Mouse (Mus musculus): ENCODE measurements around the gene Dcaf15. TPM values are rescaled to one million over a fixed set of nuclear protein-coding genes. Genes with fewer than 3 reads are reported as not detected.
A peak's percentile ranks its signal among the peaks of the same experiment; 100 is the strongest.

The Dcaf15 gene
- total RNA-seq (2021) = 1 to 10 TPM; 4.8 to 4.9 TPM
- long read RNA-seq, experiment 1, partial matches to known transcripts = 1 of 4 reads
- long read RNA-seq, experiment 1, other reads (novel, unspliced or antisense) = 1 of 4 reads
- long read RNA-seq, experiment 2, partial matches to known transcripts = 1 of 6 reads
- long read RNA-seq, experiment 2, other reads (novel, unspliced or antisense) = 2 of 6 reads

DNA sequence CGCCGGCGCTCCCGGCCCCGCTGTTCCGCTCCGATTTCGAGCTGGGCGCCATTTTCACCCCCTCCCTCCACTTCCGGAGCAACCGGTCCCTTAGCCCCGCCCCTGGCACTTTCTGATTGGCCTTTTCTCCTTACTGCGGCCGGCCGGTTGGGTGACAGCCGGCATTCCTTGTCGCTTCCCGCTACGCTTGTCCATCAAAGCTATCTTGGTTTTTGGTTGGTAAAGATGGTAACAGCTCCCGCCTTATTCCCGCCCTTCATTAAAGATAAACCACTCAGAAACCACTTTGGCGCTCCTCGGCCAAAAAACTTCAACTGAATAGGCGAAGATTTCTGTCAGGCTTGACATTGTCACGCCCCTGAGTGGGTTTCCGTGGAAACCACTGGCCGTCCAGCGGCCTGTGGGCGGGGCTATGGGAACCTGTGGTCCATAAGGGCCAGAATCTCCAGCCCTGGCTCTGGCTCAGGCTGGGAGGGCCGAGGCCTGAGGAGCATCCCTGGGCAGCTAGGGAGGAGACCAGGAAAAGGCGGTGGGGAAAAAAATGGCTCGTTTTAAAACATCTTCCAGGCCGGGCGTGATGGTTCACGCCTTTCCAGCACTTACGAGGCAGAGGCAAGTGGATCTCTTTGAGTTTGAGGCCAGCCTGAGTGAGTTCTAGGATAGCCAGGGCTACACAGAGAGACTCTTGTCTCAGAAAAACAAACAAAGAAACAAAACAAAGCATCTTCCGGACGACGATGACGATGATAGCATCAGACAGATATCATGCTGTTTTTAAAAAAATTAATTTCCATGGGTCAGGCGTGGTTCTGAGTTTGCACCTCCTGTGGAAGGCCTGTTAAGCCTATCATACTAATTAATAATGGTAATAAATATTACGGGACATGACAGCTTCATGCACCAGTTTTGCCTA lies at the start of gene Dcaf15:
TSS of gene Dcaf15 (minus strand) at position 72 of the 913 bp plus-strand sequence.
- peak; percentile 99 for DNase-seq (ENCODE audit: low spot score)

DNA sequence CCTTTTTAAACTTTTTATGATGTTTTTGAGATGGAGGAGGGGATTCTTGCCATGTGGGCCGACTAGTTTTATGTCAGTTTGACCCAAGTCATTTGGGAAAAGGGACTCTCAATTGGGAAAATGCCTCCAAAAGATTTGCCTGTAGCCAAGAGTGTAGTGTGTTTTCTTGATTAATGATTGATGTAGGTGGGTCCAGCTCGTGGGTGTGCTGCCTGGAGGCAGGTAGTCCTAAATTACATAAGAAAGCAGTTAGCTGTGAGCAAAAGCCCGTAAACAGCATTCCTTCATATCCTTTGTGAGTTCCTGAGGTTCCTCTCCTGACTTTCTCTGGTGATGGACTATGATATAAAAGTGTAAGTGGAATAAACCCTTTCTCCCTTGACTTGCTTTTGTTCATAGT lies 44.6 kb upstream of the Dcaf15 start:
- DNase-seq (ENCODE audit: low spot score) = no peak

DNA sequence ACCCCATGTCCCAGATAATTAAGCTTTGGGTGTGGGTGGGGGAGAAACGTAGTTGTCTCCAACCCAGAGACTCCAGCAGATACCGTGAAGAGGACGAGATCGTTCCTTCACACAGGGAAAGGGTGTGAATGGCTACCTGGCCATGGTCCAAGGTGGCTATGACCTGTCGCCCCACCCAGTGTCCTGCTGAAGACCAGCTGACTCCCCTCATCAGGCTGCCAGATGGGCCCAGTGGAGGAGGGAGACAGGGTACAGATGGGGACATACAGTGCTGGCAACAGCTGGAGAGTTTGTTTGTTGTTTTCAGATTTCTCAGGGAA lies 43.9 kb upstream of the Dcaf15 start:
- DNase-seq (ENCODE audit: low spot score) = no peak

DNA sequence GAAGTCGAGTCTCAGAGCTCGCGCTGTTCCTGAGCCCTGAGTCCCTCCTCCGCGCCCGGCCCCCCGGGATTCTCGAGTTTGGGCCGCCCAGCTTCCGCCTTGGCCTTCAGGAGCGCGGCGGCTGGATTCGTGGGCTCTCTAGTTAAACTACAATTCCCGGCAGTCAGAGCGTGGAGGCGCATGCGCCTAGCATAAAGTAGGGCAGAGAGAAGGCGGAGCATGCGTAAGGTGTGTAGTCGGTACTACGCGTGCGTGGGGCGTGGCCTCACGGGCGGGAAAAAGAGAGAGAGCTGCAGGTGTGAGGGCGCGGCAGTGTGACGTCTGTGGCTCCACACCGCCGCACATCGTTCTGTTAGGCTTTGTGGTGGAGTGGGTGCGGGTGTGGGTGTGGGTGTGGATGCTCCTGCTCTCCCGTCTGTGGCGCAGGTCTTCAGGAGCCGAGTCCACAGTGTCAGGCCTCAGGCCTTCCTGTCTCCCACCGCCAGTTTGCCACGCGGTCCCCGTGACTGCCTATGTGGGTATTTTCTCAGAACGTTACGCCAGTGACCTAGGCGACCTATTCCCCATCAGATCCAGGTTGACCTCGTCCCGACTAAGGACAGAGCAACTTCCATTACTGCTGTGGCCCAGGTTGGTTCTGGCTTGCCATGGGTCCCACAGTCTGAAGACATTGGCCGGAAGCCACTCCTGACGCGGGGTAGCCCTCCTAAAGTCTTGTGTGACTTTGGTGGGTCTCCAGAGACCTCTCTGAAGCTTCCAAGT lies 43.4 kb upstream of the Dcaf15 start, which contains the start of the genes Cc2d1a and 4930432K21Rik:
TSS of gene Cc2d1a (minus strand) at position 168 of the 762 bp plus-strand sequence.
TSS of gene 4930432K21Rik (plus strand) at position 257 of the 762 bp plus-strand sequence.
- peak; percentile 95 for DNase-seq (ENCODE audit: low spot score)

DNA sequence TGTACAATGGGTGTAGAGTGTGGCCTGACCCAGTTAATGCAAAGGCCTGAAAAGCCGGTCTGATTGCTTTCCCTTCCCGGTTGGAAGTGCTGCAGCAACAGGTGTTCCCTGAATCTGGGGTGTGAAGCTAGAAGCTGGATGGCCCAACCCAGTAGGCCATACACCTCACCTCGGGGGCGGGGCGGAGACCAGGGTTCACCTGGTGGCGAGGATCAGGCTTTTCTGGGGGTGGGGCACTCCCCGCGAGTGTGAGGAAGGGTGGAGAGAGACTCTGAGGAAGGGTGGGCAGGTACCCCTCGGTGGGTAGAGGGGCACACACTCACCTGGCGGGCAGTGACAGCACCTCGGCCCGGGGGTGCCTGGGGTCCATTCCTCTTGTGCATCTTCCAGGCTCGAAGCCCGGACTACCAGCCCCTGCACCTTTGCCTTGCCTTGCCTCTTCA lies 42.8 kb upstream of the Dcaf15 start:
- peak; percentile 6 for DNase-seq (ENCODE audit: low spot score)

DNA sequence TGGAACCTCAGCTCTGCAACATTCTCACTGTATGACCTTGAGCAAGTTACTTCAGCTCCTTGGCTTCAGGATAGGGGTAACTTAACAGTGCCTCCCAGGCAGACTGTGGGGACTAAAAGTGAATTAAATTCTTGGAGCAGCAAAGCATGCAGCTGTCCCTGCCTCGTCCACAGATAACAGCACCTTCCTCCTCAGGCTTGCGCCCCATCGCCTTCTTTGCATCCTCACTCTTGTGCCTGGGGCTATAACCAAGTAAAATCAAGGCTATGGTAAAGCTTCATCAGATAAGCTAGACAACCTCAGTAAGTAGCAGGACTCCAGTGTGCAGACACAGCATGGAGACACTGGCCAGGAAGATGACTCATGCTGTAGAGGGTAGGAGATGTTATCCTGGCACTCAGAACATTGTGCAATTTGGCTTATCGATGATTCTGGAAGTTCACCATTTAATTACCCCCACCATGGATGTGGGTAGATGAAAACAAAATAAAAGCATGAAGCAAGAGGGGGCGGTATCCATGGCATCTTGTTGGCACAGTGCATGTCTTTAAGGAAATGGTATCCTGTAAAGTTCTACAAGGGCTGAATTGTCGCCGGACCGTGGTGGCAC lies 40.2 kb upstream of the Dcaf15 start:
- DNase-seq (ENCODE audit: low spot score) = no peak

DNA sequence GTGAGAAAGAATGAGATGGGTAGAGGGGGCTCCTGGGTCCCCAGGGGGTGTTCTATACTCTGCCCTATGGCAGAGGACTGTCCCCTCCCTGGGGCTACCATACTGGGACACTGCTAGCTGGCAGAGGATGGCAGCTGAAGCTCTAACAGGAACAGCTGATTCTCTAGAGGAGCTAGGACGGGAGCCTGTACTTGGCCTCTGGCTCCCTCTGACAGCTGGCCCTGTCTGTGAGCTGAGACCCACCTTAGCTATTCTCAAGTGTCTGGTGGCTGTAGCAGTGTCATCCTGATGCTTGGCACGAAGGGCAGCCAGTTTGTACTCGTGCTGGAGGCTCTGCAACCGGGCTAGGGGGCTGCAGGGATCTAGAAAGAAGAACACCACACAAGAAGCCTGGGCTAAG lies 36.3 kb upstream of the Dcaf15 start:
- no peak for DNase-seq (ENCODE audit: low spot score)

DNA sequence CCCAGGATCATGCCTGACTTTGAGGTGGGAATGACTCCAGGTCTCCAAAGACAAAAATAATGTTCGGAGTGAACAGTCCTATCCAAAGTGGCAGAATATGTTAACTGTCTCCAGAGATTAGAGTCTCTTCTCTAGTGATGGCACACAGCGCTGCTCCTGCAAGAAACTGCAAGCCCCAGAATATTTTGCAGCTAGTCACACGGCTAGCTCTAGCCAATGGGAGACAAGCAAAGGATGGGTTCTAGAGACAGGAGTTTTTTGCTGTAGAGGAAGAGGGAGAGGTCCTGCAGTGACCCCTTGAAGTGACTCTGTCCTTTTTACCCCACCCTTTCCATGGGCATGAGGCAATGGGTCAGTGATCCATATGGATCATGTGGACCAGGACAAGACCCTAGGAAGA lies 33.3 kb upstream of the Dcaf15 start:
- DNase-seq (ENCODE audit: low spot score) = no peak

DNA sequence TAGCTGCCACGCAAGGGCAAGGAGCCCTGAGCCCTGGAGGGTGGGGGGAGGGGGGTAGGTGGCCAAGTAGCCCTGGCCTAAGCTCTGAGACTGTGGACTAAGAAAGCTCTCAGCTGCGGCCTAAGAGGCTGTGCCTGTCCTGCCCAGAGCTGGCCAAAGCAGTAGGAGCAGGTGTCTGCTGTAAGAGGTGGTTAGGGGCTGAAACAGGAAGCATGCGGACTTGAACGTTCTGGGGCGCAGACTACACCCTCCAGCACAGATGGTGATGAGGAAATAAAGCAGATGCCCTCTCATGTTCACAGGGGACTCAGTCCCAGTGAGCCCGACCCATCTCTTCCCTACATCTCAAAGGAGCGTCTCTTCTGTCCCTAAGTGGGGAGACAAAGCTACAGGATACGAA lies 27.7 kb upstream of the Dcaf15 start:
- no peak for DNase-seq (ENCODE audit: low spot score)

DNA sequence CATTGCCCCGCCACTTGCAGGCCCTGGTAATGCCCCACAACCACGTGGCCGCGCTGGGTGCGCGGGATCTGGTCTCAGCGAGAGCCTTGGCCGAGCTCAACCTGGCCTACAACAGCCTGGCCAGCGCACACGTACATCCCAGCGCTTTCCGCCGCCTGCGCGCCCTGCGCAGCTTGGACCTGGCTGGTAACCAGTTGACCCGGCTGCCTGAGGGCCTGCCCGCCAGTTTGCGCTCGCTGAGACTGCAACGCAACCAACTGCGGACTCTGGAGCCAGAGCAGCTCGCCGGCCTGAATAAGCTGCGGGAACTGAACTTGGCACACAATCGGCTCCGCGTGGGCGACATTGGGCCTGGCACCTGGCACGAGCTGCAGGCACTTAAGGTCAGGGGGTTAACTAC lies 26.2 kb upstream of the Dcaf15 start:
- peak; percentile 10 for DNase-seq (ENCODE audit: low spot score)

DNA sequence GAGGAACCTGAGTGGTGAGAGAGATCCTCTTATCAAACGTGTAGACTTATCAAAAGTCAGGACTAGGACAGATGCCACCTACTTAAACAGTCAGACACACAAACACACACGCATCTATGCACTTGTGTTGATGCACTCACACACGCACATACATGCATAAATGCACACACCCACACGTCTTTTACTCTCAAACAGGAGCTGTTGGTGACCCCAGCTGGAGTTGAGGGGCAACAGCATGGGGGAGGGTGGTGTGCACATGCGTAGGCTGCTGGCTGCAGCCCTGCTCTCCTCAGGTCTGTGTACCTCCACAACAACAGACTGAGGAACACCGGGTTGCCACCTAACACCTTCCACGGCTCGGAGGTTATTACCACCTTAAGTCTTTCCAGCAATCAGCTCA lies 23.7 kb upstream of the Dcaf15 start:
- DNase-seq (ENCODE audit: low spot score) = no peak

DNA sequence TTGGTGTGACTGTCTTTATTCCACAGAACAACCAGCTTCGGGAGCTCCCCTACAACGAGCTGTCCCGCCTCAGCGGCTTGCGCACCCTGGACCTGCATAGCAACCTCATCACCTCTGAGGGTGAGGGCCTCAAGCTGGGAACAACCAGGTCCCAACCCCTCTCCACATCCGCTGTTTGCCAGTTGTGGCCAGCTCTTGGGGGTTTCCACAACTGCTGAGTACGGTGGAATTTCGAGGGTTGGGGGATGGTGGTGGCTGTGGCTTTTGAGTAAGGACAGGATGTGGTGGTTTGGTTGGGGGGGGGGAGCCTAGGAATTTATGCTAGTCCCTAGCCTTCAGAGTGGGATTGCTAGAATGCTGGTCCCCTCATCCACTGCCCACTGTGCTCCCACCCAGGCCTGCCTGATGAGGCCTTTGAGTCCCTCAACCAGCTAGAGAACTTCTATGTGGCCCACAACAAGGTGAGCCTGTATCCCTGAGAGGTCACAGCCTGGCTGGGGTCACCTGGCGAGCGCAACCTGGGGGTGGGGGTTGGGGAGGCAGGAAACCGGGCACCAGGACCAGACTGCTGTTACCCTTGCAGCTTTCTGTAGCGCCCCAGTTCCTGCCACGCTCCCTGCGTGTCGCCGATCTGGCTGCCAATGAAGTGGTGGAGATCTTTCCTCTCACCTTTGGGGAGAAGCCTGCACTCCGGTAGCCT lies 22.8 kb upstream of the Dcaf15 start:
- DNase-seq (ENCODE audit: low spot score) = no peak

DNA sequence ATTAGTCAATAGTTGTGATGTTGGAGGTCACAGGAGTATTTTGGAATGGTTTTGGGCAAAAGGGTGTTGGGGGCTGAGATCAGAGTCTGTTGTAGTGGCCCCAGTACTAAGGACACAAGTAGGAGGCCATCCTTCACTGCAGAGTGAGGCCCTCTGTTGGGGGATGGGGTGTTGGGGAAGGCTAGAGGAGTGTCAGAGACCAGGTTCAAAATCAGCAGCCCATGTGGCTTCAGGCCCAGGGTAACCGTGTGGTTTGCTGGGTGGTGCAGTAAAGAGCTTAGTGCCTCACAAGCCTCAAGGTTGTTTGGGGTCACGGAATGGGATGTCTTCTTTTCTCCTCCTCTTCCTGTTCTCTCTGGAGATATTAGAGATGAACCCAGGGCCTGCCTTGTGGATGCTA lies 22.2 kb upstream of the Dcaf15 start:
- no peak for DNase-seq (ENCODE audit: low spot score)

DNA sequence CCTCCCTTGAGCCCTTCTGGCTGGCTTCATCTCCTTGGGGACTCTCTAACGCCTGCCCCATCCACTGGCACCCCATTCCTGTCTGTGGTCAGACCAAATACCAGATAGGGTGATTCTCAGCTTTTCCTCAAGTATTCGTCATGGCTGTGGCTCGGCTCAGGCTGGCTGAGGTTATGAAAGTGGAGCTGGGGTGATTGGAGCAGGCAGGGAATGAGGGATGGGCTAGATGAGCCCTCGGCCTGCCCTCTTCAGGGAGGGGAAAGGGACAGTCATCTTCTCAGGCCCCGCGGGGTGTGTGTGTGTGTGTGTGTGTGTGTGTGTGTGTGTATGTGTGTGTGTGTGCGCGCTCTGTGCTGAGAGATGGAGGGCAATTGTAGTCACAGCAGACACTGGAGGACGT lies 21.1 kb upstream of the Dcaf15 start, which contains the start of gene Podnl1:
TSS of gene Podnl1 (plus strand) at position 334 of the 400 bp plus-strand sequence.
- no peak for DNase-seq (ENCODE audit: low spot score)

DNA sequence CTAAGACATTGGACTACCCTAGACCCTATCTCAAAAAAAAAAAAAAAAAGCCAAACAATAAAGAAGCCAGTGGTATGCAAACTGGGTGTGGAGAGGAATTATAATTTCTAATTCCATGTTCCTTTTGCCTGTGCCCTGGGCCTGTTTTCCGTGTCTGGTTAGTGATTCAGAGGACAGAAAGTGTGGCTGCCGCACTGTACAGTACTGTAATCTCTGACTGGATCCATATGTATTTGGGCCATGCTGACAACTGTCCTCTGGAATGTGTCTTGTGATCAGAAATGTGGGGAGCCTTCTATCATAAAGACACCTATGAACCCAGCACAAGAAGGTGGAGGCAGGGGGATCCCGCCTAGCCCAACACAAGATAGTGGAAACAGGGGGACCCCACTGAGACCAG lies 17.6 kb upstream of the Dcaf15 start:
- DNase-seq (ENCODE audit: low spot score) = no peak

DNA sequence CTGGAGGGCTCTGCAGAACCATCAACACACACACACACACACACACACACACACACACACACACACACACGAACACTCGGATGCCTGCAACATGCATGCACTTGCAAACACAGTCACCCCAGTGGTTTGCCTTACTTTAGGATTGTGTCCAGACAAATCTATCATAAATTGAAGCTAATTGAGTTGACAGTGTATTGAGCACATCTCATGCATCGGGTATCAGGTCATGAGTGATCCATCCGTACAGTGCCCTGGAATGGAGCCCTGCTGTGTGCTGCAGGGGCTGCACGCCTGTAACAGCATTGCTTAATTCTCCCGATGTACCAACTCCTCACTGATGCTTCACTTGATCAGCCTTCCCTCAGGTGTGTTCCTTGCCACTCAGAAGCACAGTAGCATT lies 11.1 kb upstream of the Dcaf15 start:
- no peak for DNase-seq (ENCODE audit: low spot score)

DNA sequence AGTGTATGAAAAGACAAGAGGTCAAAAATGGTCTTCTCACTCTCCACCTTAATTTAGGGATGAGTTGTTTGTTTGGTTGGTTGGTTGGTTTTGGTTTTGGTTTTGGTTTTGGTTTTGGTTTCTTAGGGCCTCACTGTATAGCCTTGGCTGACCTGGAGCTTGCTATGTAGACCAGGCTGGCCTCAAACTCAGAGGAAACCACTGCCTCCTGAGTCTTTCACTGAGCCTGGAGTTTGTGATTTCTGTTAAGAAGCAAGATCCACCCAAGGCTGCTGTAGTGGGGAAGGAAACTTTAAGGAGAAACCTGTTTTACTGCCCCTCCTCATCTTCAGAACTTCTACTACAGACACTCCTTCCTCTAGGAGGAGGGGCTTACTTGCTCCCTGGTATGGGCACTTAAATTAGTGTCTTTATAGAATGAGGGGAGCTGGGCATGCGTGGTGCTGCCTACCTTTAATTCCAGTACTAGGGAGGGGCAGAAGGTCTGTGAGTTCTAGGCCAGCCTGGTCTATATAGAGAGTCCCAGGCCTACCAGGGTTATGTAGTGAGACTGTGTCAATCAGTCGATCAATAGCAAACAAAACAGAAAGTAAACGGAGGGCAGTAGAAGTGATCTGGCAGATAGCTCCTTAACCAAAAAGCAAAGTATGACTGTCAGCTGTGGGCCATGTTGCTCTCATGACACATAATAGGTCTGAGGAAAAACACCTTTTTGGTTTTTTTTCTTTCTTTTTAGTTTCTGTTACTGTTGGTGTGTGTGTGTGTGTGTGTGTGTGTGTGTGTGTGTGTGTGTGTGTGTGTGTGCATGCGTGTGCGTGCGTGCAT lies 1.9 kb upstream of the Dcaf15 start:
- DNase-seq (ENCODE audit: low spot score) = no peak

DNA sequence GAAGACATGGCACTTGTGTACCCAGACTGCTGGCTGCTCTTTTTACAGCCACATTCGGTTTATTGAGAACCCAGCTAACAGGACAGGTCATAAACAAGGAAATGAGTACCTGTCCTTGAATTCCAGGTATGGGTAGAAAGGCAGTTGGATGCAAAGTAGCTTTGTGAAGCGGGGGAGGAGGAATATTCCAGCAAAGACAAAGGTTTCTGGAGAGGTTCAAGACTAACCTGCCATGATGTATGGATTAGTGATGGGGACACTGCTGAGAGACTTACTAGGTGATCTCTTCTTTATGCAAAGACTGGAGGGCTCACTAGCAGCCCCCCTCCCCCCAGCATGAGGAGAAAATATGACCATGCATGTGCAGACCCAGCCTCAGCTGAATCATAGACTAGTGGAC lies 1.1 kb upstream of the Dcaf15 start:
- no peak for DNase-seq (ENCODE audit: low spot score)

DNA sequence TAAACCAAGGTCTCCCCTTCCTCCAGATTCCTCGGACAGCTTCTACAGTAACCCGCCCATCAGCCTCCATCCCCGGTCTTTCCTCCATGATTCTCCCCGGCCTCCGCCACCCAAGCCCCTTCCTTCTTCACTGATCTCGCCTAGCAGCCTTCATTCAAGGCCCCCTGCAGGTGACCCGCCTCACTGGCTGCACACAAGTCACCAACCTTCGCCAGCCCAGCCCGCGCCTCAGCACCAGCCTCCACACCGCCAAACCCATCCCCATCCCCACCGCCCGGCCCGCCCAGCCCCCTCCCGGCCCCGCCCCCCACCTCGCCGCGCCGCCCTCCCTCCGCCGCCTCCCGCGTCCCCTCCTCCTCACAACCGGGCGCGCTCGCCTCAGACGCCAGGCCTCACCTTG lies 347 bp downstream of the Dcaf15 start:
- peak; percentile 41 for DNase-seq (ENCODE audit: low spot score)

DNA sequence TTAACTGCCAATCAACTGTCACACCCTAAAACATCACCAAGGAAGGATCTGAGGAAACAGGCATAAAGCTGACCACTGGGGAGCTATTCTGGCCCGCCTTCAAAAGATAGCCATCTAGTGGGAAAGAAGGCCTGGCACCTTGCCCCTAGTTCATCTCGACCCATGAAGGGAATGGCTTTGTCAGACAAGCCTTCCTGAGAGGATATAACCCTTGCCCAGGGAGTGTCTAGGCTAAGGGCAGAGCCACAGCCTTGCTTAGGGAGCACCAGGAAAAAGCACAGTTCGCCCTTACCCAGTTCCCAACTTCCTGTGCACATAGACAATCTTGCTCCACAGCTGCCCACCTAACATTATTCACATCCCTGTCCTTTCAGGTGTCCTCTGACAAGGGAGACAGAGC lies 967 bp downstream of the Dcaf15 start:
- DNase-seq (ENCODE audit: low spot score) = no peak

All from gastrocnemius, adult 18-20 months (tissue).